Mouse (Mus musculus): ENCODE data around the gene Olfr811.

Olfr811 gene

GRCm38 (mm10) chr10:129804296-129804695 lies at the start of gene Olfr811:
Gene Olfr811, minus strand, starts transcription at chr10:129804396.
- no peak for DNase-seq

GRCm38 (mm10) chr10:129847343-129847742 lies 43.1 kb upstream of the Olfr811 start:
- DNase-seq, result no peak

GRCm38 (mm10) chr10:129845994-129846393 lies 41.8 kb upstream of the Olfr811 start, which contains the start of gene Olfr812:
Gene Olfr812, minus strand, starts transcription at chr10:129846094.
- DNase-seq, result no peak

- DNase-seq, result no peak
Observed at GRCm38 (mm10) chr10:129794817-129795216, 9.4 kb downstream of the Olfr811 start, which contains the start of gene Olfr810. Gene Olfr810, minus strand, starts transcription at chr10:129794917.

GRCm38 (mm10) chr10:129778123-129778522 lies 26.1 kb downstream of the Olfr811 start:
- DNase-seq, result no peak

GRCm38 (mm10) chr10:129774338-129774737 lies 29.9 kb downstream of the Olfr811 start, which contains the start of gene Olfr809:
Gene Olfr809, plus strand, starts transcription at chr10:129774638.
- no peak for DNase-seq

- DNase-seq, result no peak
Observed at GRCm38 (mm10) chr10:129765182-129765581, 39.0 kb downstream of the Olfr811 start, which contains the start of gene Olfr808. Gene Olfr808, plus strand, starts transcription at chr10:129765482.

- no peak for DNase-seq
Observed at GRCm38 (mm10) chr10:129757693-129758092, 46.5 kb downstream of the Olfr811 start, which contains the start of gene Olfr807. Gene Olfr807, minus strand, starts transcription at chr10:129757793.

All from thymus, postnatal 4 days (tissue).